In genomic region chr13:19883896-19884658, GRCm38 (mm10) we compare ENCODE assay signal across 30 mouse cellular contexts.
DNase-seq lines count a peak whose midpoint lies in the region; ATAC-seq and TF ChIP-seq lines count a peak whose summit lies in the region.
"Had no signal": no experiment of that assay in that cellular context is flagged by ENCODE, and none has a peak within 500 bp of the region (broad histone marks: within the 10 kb centered on the region; RNA-seq: fewer than 3 reads in every experiment).

No protein-coding gene starts in this region.

- no peak overlapping the region for H3K9ac ChIP-seq in forebrain, embryonic 15.5 days (replicated peaks)
- no peak overlapping the region for H3K9ac ChIP-seq in forebrain, embryonic 11.5 days (ENCODE audit: low read length)
- no peak overlapping the region for H3K9ac ChIP-seq in midbrain, embryonic 15.5 days
- no peak overlapping the region for H3K9ac ChIP-seq in midbrain, embryonic 11.5 days (ENCODE audit: low read length)
- H3K9ac ChIP-seq in heart, embryonic 12.5 days = no peak overlapping the region
- H3K9ac ChIP-seq: heart, embryonic 15.5 days; hindbrain, embryonic 13.5 days; kidney, embryonic 15.5 days; liver, embryonic 12.5 days; liver, postnatal 0 days; midbrain, embryonic 12.5 days; neural tube, embryonic 12.5 days had no signal

- peak; percentile 54 for DNase-seq in adrenal gland, adult 2 months
- DNase-seq in adrenal gland, adult 18-20 months (ENCODE audit: low spot score in 2 of 2) = no peak
- DNase-seq in forebrain, embryonic 11.5 days (ENCODE audit: low spot score) = no peak
- no peak for DNase-seq in midbrain, embryonic 11.5 days (ENCODE audit: low spot score, missing footprints)
- peak; percentile 60 for DNase-seq in brain, embryonic 14.5 days (ENCODE audit: low read depth)
- DNase-seq: cerebellum, adult 8-10 months; cerebellum, postnatal 25 days; gastrocnemius, postnatal 10 days; heart, postnatal 36 days; kidney, adult 18-20 months; kidney, postnatal 36 days; left cerebral cortex, postnatal 4 days; liver, postnatal 0 days; lung, postnatal 36 days; right cerebral cortex, adult 18-20 months; spleen, adult 18-20 months; thymus, postnatal 14 days had no signal

- no peaks in the 10 kb centered on the region for H3K9me3 ChIP-seq in forebrain, embryonic 15.5 days
- no peaks in the 10 kb centered on the region for H3K9me3 ChIP-seq in forebrain, embryonic 11.5 days (ENCODE audit: control insufficient read depth, low read length)
- no peaks in the 10 kb centered on the region for H3K9me3 ChIP-seq in midbrain, embryonic 15.5 days
- H3K9me3 ChIP-seq in midbrain, embryonic 11.5 days (ENCODE audit: control insufficient read depth, low read length) = no peaks in the 10 kb centered on the region
- no peaks in the 10 kb centered on the region for H3K9me3 ChIP-seq in heart, embryonic 12.5 days (replicated peaks)
- H3K9me3 ChIP-seq: heart, embryonic 15.5 days; hindbrain, embryonic 13.5 days; kidney, embryonic 15.5 days; liver, embryonic 12.5 days; midbrain, embryonic 12.5 days; neural tube, embryonic 12.5 days had no signal

- no peak overlapping the region for H3K4me3 ChIP-seq in forebrain, embryonic 15.5 days
- no peak overlapping the region for H3K4me3 ChIP-seq in forebrain, embryonic 11.5 days (ENCODE audit: low read depth, low read length)
- no peak overlapping the region for H3K4me3 ChIP-seq in midbrain, embryonic 15.5 days
- no peak overlapping the region for H3K4me3 ChIP-seq in midbrain, embryonic 11.5 days (ENCODE audit: low read depth, low read length)
- H3K4me3 ChIP-seq in heart, embryonic 12.5 days = no peak overlapping the region
- H3K4me3 ChIP-seq: heart, embryonic 15.5 days; hindbrain, embryonic 13.5 days; kidney, embryonic 15.5 days; layer of hippocampus, adult 2 months; left cerebral cortex, adult 2 months; liver, embryonic 12.5 days; midbrain, embryonic 12.5 days; myocyte; neural tube, embryonic 12.5 days had no signal

- H3K4me1 ChIP-seq in forebrain, embryonic 15.5 days = peaks cover 4% of the 10 kb centered on the region; the same call in 1 of the 2 replicates
- no peaks in the 10 kb centered on the region for H3K4me1 ChIP-seq in forebrain, embryonic 11.5 days (replicated peaks; ENCODE audit: control insufficient read depth, insufficient read depth, low read length)
- no peaks in the 10 kb centered on the region for H3K4me1 ChIP-seq in midbrain, embryonic 15.5 days
- H3K4me1 ChIP-seq in midbrain, embryonic 11.5 days (ENCODE audit: control insufficient read depth, insufficient read depth, low read length) = no peaks in the 10 kb centered on the region
- H3K4me1 ChIP-seq in heart, embryonic 12.5 days (replicated peaks) = 0 out of 2 replicates have a peak, but pooled peaks cover 4% of the 10 kb centered on the region
- H3K4me1 ChIP-seq: heart, embryonic 15.5 days; hindbrain, embryonic 13.5 days; kidney, embryonic 15.5 days; midbrain, embryonic 12.5 days had no signal

- TF ChIP-seq POLR2A in brain, embryonic 14.5 days (IDR thresholded peaks at IDR 0.05; ENCODE audit: borderline replicate concordance, extremely low read depth, insufficient read depth, insufficient read length, poor library complexity, severe bottlenecking) = no peak

- ATAC-seq in forebrain, embryonic 15.5 days (replicated peaks) = peak; percentile 93
- ATAC-seq in forebrain, embryonic 11.5 days (replicated peaks; ENCODE audit: low FRiP score) = no peak
- ATAC-seq in midbrain, embryonic 15.5 days (replicated peaks) = peak; percentile 52; the same call in 1 of the 2 replicates
- no peak for ATAC-seq in midbrain, embryonic 11.5 days (ENCODE audit: low FRiP score)
- ATAC-seq in heart, embryonic 12.5 days (ENCODE audit: insufficient number of reproducible peaks, low FRiP score) = no peak
- ATAC-seq: liver, embryonic 12.5 days; liver, postnatal 0 days had no signal

- no peak for TF ChIP-seq CTCF in brain, embryonic 14.5 days (IDR thresholded peaks at IDR 0.05; ENCODE audit: borderline replicate concordance, extremely low read depth, insufficient read depth, insufficient read length)

- WGBS in forebrain, embryonic 15.5 days = 67% methylated on average over 7 of the region's 7 CpGs
- WGBS in forebrain, embryonic 11.5 days = 87% methylated on average over 7 of the region's 7 CpGs
- 76% methylated on average over 7 of the region's 7 CpGs for WGBS in midbrain, embryonic 15.5 days
- 93% methylated on average over 7 of the region's 7 CpGs for WGBS in midbrain, embryonic 11.5 days
- WGBS in heart, embryonic 12.5 days = 79% methylated on average over 7 of the region's 7 CpGs

- H3K36me3 ChIP-seq in forebrain, embryonic 15.5 days = no peaks in the 10 kb centered on the region
- no peaks in the 10 kb centered on the region for H3K36me3 ChIP-seq in forebrain, embryonic 11.5 days (ENCODE audit: control insufficient read depth, insufficient read depth, low read length)
- H3K36me3 ChIP-seq in midbrain, embryonic 15.5 days (replicated peaks) = no peaks in the 10 kb centered on the region
- no peaks in the 10 kb centered on the region for H3K36me3 ChIP-seq in midbrain, embryonic 11.5 days (ENCODE audit: control insufficient read depth, insufficient read depth, low read length)
- no peaks in the 10 kb centered on the region for H3K36me3 ChIP-seq in heart, embryonic 12.5 days
- H3K36me3 ChIP-seq: heart, embryonic 15.5 days; hindbrain, embryonic 13.5 days; kidney, embryonic 15.5 days; liver, embryonic 12.5 days; midbrain, embryonic 12.5 days; neural tube, embryonic 12.5 days had no signal

- H3K4me2 ChIP-seq in forebrain, embryonic 15.5 days (replicated peaks) = no peak overlapping the region
- no peak overlapping the region for H3K4me2 ChIP-seq in forebrain, embryonic 11.5 days (ENCODE audit: low read depth, low read length, severe bottlenecking)
- H3K4me2 ChIP-seq in midbrain, embryonic 15.5 days = no peak overlapping the region
- no peak overlapping the region for H3K4me2 ChIP-seq in midbrain, embryonic 11.5 days
- no peak overlapping the region for H3K4me2 ChIP-seq in heart, embryonic 12.5 days
- H3K4me2 ChIP-seq: heart, embryonic 15.5 days; hindbrain, embryonic 13.5 days; kidney, embryonic 15.5 days; liver, embryonic 12.5 days; midbrain, embryonic 12.5 days; neural tube, embryonic 12.5 days had no signal

- peak overlapping the region; percentile 69 for H3K27ac ChIP-seq in forebrain, embryonic 15.5 days (replicated peaks)
- H3K27ac ChIP-seq in forebrain, embryonic 11.5 days (ENCODE audit: low read depth, low read length) = no peak overlapping the region
- H3K27ac ChIP-seq in midbrain, embryonic 15.5 days = peak overlapping the region; percentile 25; the same call in 1 of the 2 replicates
- no peak overlapping the region for H3K27ac ChIP-seq in midbrain, embryonic 11.5 days (ENCODE audit: low read depth, low read length)
- H3K27ac ChIP-seq in heart, embryonic 12.5 days (ENCODE audit: poor library complexity, severe bottlenecking) = no peak overlapping the region
- H3K27ac ChIP-seq: heart, embryonic 15.5 days; hindbrain, embryonic 13.5 days; kidney, embryonic 15.5 days; layer of hippocampus, adult 2 months; left cerebral cortex, adult 2 months; liver, embryonic 12.5 days; midbrain, embryonic 12.5 days; neural tube, embryonic 12.5 days had no signal

- no peaks in the 10 kb centered on the region for H3K27me3 ChIP-seq in forebrain, embryonic 15.5 days
- no peaks in the 10 kb centered on the region for H3K27me3 ChIP-seq in forebrain, embryonic 11.5 days (ENCODE audit: control insufficient read depth, insufficient read depth, low read length)
- no peaks in the 10 kb centered on the region for H3K27me3 ChIP-seq in midbrain, embryonic 15.5 days (replicated peaks)
- H3K27me3 ChIP-seq in midbrain, embryonic 11.5 days (ENCODE audit: control insufficient read depth, insufficient read depth, low read length) = no peaks in the 10 kb centered on the region
- H3K27me3 ChIP-seq in heart, embryonic 12.5 days (replicated peaks) = no peaks in the 10 kb centered on the region
- H3K27me3 ChIP-seq: CH12.LX; heart, embryonic 15.5 days; hindbrain, embryonic 13.5 days; kidney, embryonic 15.5 days; liver, embryonic 12.5 days had no signal

Comparison
In these comparisons a context has a peak if more than half of its experiments do, and no peak if none do; other contexts are left out.
1. DNase-seq: peak in adrenal gland, adult 2 months (single experiment) and brain, embryonic 14.5 days (single experiment); none in adrenal gland, adult 18-20 months (0 of 2), forebrain, embryonic 11.5 days (single experiment) and midbrain, embryonic 11.5 days (single experiment).
2. ATAC-seq: peak in forebrain, embryonic 15.5 days (single experiment) and midbrain, embryonic 15.5 days (single experiment); none in forebrain, embryonic 11.5 days (single experiment), midbrain, embryonic 11.5 days (single experiment) and heart, embryonic 12.5 days (single experiment).
3. H3K27ac ChIP-seq: peak in forebrain, embryonic 15.5 days (single experiment) and midbrain, embryonic 15.5 days (single experiment); none in forebrain, embryonic 11.5 days (single experiment), midbrain, embryonic 11.5 days (single experiment) and heart, embryonic 12.5 days (single experiment).